Mouse (Mus musculus) CH12F3 (cell line): ENCODE data around the gene Dnajc7.
"Not testable (repeated sequence)": the region's sequence is repeated elsewhere in the genome, so short reads cannot be mapped to it uniquely, and the experiment has no call there.

ENCODE experiments used
- in situ Hi-C: fragments of 300-500 bp; cut with MboI; formaldehyde crosslinking; loops from 2 replicates; pipeline ENCODE4 v1.14.3; 2020; ENCODE audit warnings: low sequenced_read_pairs

Gene Dnajc7

GRCm38 (mm10) chr11:100616836-100617235 is 3.1 kb downstream of the Dnajc7 start:
- in situ Hi-C loops, result not testable (repeated sequence)

GRCm38 (mm10) chr11:100616332-100616731 is 3.6 kb downstream of the Dnajc7 start:
- in situ Hi-C loops, result no loop called here

GRCm38 (mm10) chr11:100613241-100613640 is 6.7 kb downstream of the Dnajc7 start:
- in situ Hi-C loops, result no loop called here

GRCm38 (mm10) chr11:100611627-100612026 is 8.3 kb downstream of the Dnajc7 start:
- in situ Hi-C loops, result no loop called here

- in situ Hi-C loops, result no loop called here
These were observed 9.8 kb downstream of the Dnajc7 start for GRCm38 (mm10) chr11:100609997-100610680.

GRCm38 (mm10) chr11:100609355-100609996 is 10.5 kb downstream of the Dnajc7 start:
- in situ Hi-C loops, result no loop called here

GRCm38 (mm10) chr11:100608796-100609195 is 11.2 kb downstream of the Dnajc7 start:
- in situ Hi-C loops, result no loop called here

- in situ Hi-C loops, result no loop called here
These were observed 12.8 kb downstream of the Dnajc7 start for GRCm38 (mm10) chr11:100607121-100607520.

GRCm38 (mm10) chr11:100605451-100605850 is 14.5 kb downstream of the Dnajc7 start:
- in situ Hi-C loops, result no loop called here

GRCm38 (mm10) chr11:100604321-100605005 is 15.5 kb downstream of the Dnajc7 start:
- in situ Hi-C loops, result no loop called here

- in situ Hi-C loops, result no loop called here
These were observed 16.2 kb downstream of the Dnajc7 start for GRCm38 (mm10) chr11:100603813-100604212.

GRCm38 (mm10) chr11:100603155-100603554 is 16.8 kb downstream of the Dnajc7 start:
- in situ Hi-C loops, result no loop called here

- in situ Hi-C loops, result no loop called here
These were observed 18.6 kb downstream of the Dnajc7 start for GRCm38 (mm10) chr11:100601372-100601771.

GRCm38 (mm10) chr11:100598074-100598473 is 21.9 kb downstream of the Dnajc7 start:
- in situ Hi-C loops, result no loop called here

GRCm38 (mm10) chr11:100595533-100595932 is 24.4 kb downstream of the Dnajc7 start:
- in situ Hi-C loops, result no loop called here

GRCm38 (mm10) chr11:100594608-100595007 is 25.4 kb downstream of the Dnajc7 start:
- in situ Hi-C loops, result no loop called here

- in situ Hi-C loops, result no loop called here
These were observed 27.5 kb downstream of the Dnajc7 start for GRCm38 (mm10) chr11:100592346-100593046.

GRCm38 (mm10) chr11:100588462-100588861 is 31.5 kb downstream of the Dnajc7 start:
- in situ Hi-C loops, result no loop called here

- in situ Hi-C loops, result no loop called here
These were observed 34.8 kb downstream of the Dnajc7 start for GRCm38 (mm10) chr11:100585148-100585547.

GRCm38 (mm10) chr11:100584561-100584961 is 35.4 kb downstream of the Dnajc7 start:
- in situ Hi-C loops, result no loop called here

- in situ Hi-C loops, result no loop called here
These were observed 37.1 kb downstream of the Dnajc7 start for GRCm38 (mm10) chr11:100582836-100583235.
